Mouse (Mus musculus): ENCODE results near the gene Lhx5. TPM values are rescaled to one million over a fixed set of nuclear protein-coding genes. Genes with fewer than 3 reads are reported as not detected.

Lhx5 gene
- polyA plus RNA-seq, 1 experiment, result not detected

- no peaks in the 10 kb centered on the region for H3K27me3 ChIP-seq (replicated peaks; ENCODE audit: control insufficient read depth, insufficient read depth, low read length)
- peaks cover 4% of the 10 kb centered on the region; the same call in 1 of the 2 replicates for H3K4me1 ChIP-seq (ENCODE audit: control insufficient read depth, insufficient read depth, low read length)
- H3K36me3 ChIP-seq (ENCODE audit: control insufficient read depth, insufficient read depth, low read length), result no peaks in the 10 kb centered on the region
- TF ChIP-seq CTCF (conservative IDR thresholded peaks at IDR 0.05; ENCODE audit: insufficient read depth, insufficient read length, low read depth, low read length), result no peak
- TF ChIP-seq POLR2A (IDR thresholded peaks at IDR 0.05; ENCODE audit: low read depth, low read length), result no peak
- H3K27ac ChIP-seq (ENCODE audit: insufficient read depth, low read depth, low read length), result no peak within 1 kb of the TSS
- H3K4me3 ChIP-seq (ENCODE audit: insufficient read depth, low read depth, low read length), result no peak within 1 kb of the TSS
- WGBS, result 68% methylated on average over 8 of the region's 8 CpGs
- DNase-seq, result no peak
Measured at GRCm38 (mm10) chr5:120472770-120473169, 41.3 kb downstream of the Lhx5 start, which contains the start of gene Sdsl. Gene Sdsl, minus strand, starts transcription at chr5:120472810.

- no peak for TF ChIP-seq CTCF (conservative IDR thresholded peaks at IDR 0.05; ENCODE audit: insufficient read depth, insufficient read length, low read depth, low read length)
- no peak for TF ChIP-seq POLR2A (IDR thresholded peaks at IDR 0.05; ENCODE audit: low read depth, low read length)
- 91% methylated on average over 2 of the region's 2 CpGs for WGBS
- Histone ChIP-seq H3K27me3 (replicated peaks; ENCODE audit: control insufficient read depth, insufficient read depth, low read length) (no peaks in the 10 kb centered on the region), H3K4me3 (ENCODE audit: insufficient read depth, low read depth, low read length) (no peak overlapping the region), H3K4me1 (ENCODE audit: control insufficient read depth, insufficient read depth, low read length) (peaks cover 3% of the 10 kb centered on the region; the same call in 1 of the 2 replicates), H3K36me3 (ENCODE audit: control insufficient read depth, insufficient read depth, low read length) (no peaks in the 10 kb centered on the region), H3K27ac (ENCODE audit: insufficient read depth, low read depth, low read length) (no peak overlapping the region)
- DNase-seq, result no peak
Measured at GRCm38 (mm10) chr5:120473361-120473760, 41.9 kb downstream of the Lhx5 start.

GRCm38 (mm10) chr5:120475861-120476260 lies 44.4 kb downstream of the Lhx5 start:
- no peak for DNase-seq
- TF ChIP-seq CTCF (conservative IDR thresholded peaks at IDR 0.05; ENCODE audit: insufficient read depth, insufficient read length, low read depth, low read length) (no peak), POLR2A (IDR thresholded peaks at IDR 0.05; ENCODE audit: low read depth, low read length) (no peak)
- H3K36me3 ChIP-seq (ENCODE audit: control insufficient read depth, insufficient read depth, low read length), result no peaks in the 10 kb centered on the region
- no peak overlapping the region for H3K27ac ChIP-seq (ENCODE audit: insufficient read depth, low read depth, low read length)
- no peaks in the 10 kb centered on the region for H3K4me1 ChIP-seq (ENCODE audit: control insufficient read depth, insufficient read depth, low read length)
- no peak overlapping the region for H3K4me3 ChIP-seq (ENCODE audit: insufficient read depth, low read depth, low read length)
- WGBS, result 65% methylated on average over 8 of the region's 8 CpGs
- no peaks in the 10 kb centered on the region for H3K27me3 ChIP-seq (replicated peaks; ENCODE audit: control insufficient read depth, insufficient read depth, low read length)

GRCm38 (mm10) chr5:120476296-120476695 lies 44.8 kb downstream of the Lhx5 start, which contains the start of gene Sds:
Gene Sds, plus strand, starts transcription at chr5:120476526.
- H3K27ac ChIP-seq (ENCODE audit: insufficient read depth, low read depth, low read length), result no peak within 1 kb of the TSS
- DNase-seq, result no peak
- no peaks in the 10 kb centered on the region for H3K36me3 ChIP-seq (ENCODE audit: control insufficient read depth, insufficient read depth, low read length)
- TF ChIP-seq POLR2A (IDR thresholded peaks at IDR 0.05; ENCODE audit: low read depth, low read length), result no peak
- 18% methylated on average over 13 of the region's 13 CpGs for WGBS
- no peaks in the 10 kb centered on the region for H3K27me3 ChIP-seq (replicated peaks; ENCODE audit: control insufficient read depth, insufficient read depth, low read length)
- H3K4me3 ChIP-seq (ENCODE audit: insufficient read depth, low read depth, low read length), result no peak within 1 kb of the TSS
- H3K4me1 ChIP-seq (ENCODE audit: control insufficient read depth, insufficient read depth, low read length), result no peaks in the 10 kb centered on the region

- H3K4me1 ChIP-seq (ENCODE audit: control insufficient read depth, insufficient read depth, low read length), result no peaks in the 10 kb centered on the region
- H3K27ac ChIP-seq (ENCODE audit: insufficient read depth, low read depth, low read length), result no peak overlapping the region
- no peak overlapping the region for H3K4me3 ChIP-seq (ENCODE audit: insufficient read depth, low read depth, low read length)
- no peak for TF ChIP-seq POLR2A (IDR thresholded peaks at IDR 0.05; ENCODE audit: low read depth, low read length)
- no peak for TF ChIP-seq CTCF (conservative IDR thresholded peaks at IDR 0.05; ENCODE audit: insufficient read depth, insufficient read length, low read depth, low read length)
- WGBS, result 85% methylated on average over 5 of the region's 5 CpGs
- H3K36me3 ChIP-seq (ENCODE audit: control insufficient read depth, insufficient read depth, low read length), result no peaks in the 10 kb centered on the region
- no peak for DNase-seq
- no peaks in the 10 kb centered on the region for H3K27me3 ChIP-seq (replicated peaks; ENCODE audit: control insufficient read depth, insufficient read depth, low read length)
Measured at GRCm38 (mm10) chr5:120477993-120478392, 46.5 kb downstream of the Lhx5 start.

GRCm38 (mm10) chr5:120479538-120479937 lies 48.0 kb downstream of the Lhx5 start:
- H3K4me3 ChIP-seq (ENCODE audit: insufficient read depth, low read depth, low read length), result no peak overlapping the region
- H3K27ac ChIP-seq (ENCODE audit: insufficient read depth, low read depth, low read length), result no peak overlapping the region
- H3K4me1 ChIP-seq (ENCODE audit: control insufficient read depth, insufficient read depth, low read length), result no peaks in the 10 kb centered on the region
- H3K36me3 ChIP-seq (ENCODE audit: control insufficient read depth, insufficient read depth, low read length), result no peaks in the 10 kb centered on the region
- no peak for TF ChIP-seq CTCF (conservative IDR thresholded peaks at IDR 0.05; ENCODE audit: insufficient read depth, insufficient read length, low read depth, low read length)
- no peak for TF ChIP-seq POLR2A (IDR thresholded peaks at IDR 0.05; ENCODE audit: low read depth, low read length)
- H3K27me3 ChIP-seq (replicated peaks; ENCODE audit: control insufficient read depth, insufficient read depth, low read length), result no peaks in the 10 kb centered on the region
- no peak for DNase-seq
- 77% methylated on average over 4 of the region's 4 CpGs for WGBS

GRCm38 (mm10) chr5:120481205-120481604 lies 49.7 kb downstream of the Lhx5 start:
- TF ChIP-seq POLR2A (IDR thresholded peaks at IDR 0.05; ENCODE audit: low read depth, low read length) (no peak), CTCF (conservative IDR thresholded peaks at IDR 0.05; ENCODE audit: insufficient read depth, insufficient read length, low read depth, low read length) (no peak)
- Histone ChIP-seq H3K27me3 (replicated peaks; ENCODE audit: control insufficient read depth, insufficient read depth, low read length) (no peaks in the 10 kb centered on the region), H3K27ac (ENCODE audit: insufficient read depth, low read depth, low read length) (no peak overlapping the region), H3K36me3 (ENCODE audit: control insufficient read depth, insufficient read depth, low read length) (no peaks in the 10 kb centered on the region), H3K4me3 (ENCODE audit: insufficient read depth, low read depth, low read length) (no peak overlapping the region), H3K4me1 (ENCODE audit: control insufficient read depth, insufficient read depth, low read length) (no peaks in the 10 kb centered on the region)
- DNase-seq, result no peak
- WGBS, result 53% methylated on average over 9 of the region's 9 CpGs
